10 mouse cellular contexts compared by ENCODE assay signal in the genomic region with DNA sequence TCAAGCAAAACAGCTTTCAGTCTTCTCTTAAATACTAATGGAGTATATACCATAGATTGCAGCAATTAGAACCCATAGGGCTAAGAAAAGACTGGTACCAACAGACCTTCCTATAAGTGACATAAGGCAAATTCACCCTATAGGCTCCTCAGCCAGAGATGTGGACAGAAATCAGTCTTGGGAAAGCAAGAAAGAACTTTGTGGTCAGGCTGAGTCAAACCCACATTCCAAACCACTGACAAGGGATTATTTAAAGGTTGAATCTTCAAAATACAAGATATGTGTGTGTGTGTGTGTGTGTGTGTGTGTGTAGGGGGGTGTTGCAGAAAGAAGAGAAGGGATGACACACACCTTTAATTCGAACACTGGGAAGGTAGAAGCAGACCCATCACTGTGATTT. TPM values are rescaled to one million over a fixed set of nuclear protein-coding genes. Genes with fewer than 3 reads are reported as not detected.
A peak's percentile ranks its signal among the peaks of the same experiment; 100 is the strongest.
DNase-seq lines count a peak whose midpoint lies in the region; ATAC-seq and TF ChIP-seq lines count a peak whose summit lies in the region.
"Had no signal": no experiment of that assay in that cellular context is flagged by ENCODE, and none has a peak within 500 bp of the region (broad histone marks: within the 10 kb centered on the region; RNA-seq: fewer than 3 reads in every experiment).

No protein-coding gene starts in this region.

- H3K27me3 ChIP-seq in embryonic facial prominence, embryonic 13.5 days: no peaks in the 10 kb centered on the region
- H3K27me3 ChIP-seq in embryonic facial prominence, embryonic 10.5 days (replicated peaks; ENCODE audit: low read depth, poor library complexity, severe bottlenecking): no peaks in the 10 kb centered on the region
- H3K27me3 ChIP-seq in hindbrain, embryonic 16.5 days (replicated peaks; ENCODE audit: control insufficient read depth, insufficient read depth, low read length): no peaks in the 10 kb centered on the region
- H3K27me3 ChIP-seq in hindbrain, postnatal 0 days (ENCODE audit: insufficient read depth, low read length): no peaks in the 10 kb centered on the region
- no peaks in the 10 kb centered on the region for H3K27me3 ChIP-seq in neural tube, embryonic 13.5 days

- 86% methylated on average over 1 of the region's 1 CpGs for WGBS in embryonic facial prominence, embryonic 13.5 days
- WGBS in embryonic facial prominence, embryonic 10.5 days: 100% methylated on average over 1 of the region's 1 CpGs
- WGBS in hindbrain, embryonic 16.5 days: 78% methylated on average over 1 of the region's 1 CpGs
- WGBS in hindbrain, postnatal 0 days: 85% methylated on average over 1 of the region's 1 CpGs
- 100% methylated on average over 1 of the region's 1 CpGs for WGBS in neural tube, embryonic 13.5 days

- DNase-seq in embryonic facial prominence, embryonic 10.5 days (ENCODE audit: low spot score): no peak
- DNase-seq in hindbrain, postnatal 0 days (ENCODE audit: low spot score): no peak
- DNase-seq in neural tube, embryonic 10.5 days (ENCODE audit: extremely low spot score, low spot score): no peak
- DNase-seq in left cerebral cortex, postnatal 14 days (ENCODE audit: low spot score in 2 of 2): no peak
- no peak for DNase-seq in embryo, embryonic 10.5 days (ENCODE audit: low spot score)
- DNase-seq: embryo, embryonic 11 days; right cerebral cortex, adult 18-20 months had no signal

- ATAC-seq in embryonic facial prominence, embryonic 13.5 days (ENCODE audit: insufficient number of reproducible peaks, insufficient read depth, low FRiP score, low TSS enrichment, low read depth): no peak
- ATAC-seq in hindbrain, embryonic 16.5 days: no peak
- ATAC-seq in hindbrain, postnatal 0 days: no peak
- ATAC-seq in neural tube, embryonic 13.5 days (ENCODE audit: low read depth): no peak

- H3K9ac ChIP-seq in embryonic facial prominence, embryonic 13.5 days: no peak overlapping the region; the same call in 1 of the 2 replicates
- no peak overlapping the region for H3K9ac ChIP-seq in hindbrain, embryonic 16.5 days (ENCODE audit: low read depth, low read length)
- no peak overlapping the region for H3K9ac ChIP-seq in hindbrain, postnatal 0 days (replicated peaks; ENCODE audit: low read length)
- 0 out of 2 replicates have a peak overlapping the region, but pooled peaks have one; percentile 12 for H3K9ac ChIP-seq in neural tube, embryonic 13.5 days

- H3K4me3 ChIP-seq in embryonic facial prominence, embryonic 13.5 days: no peak overlapping the region
- no peak overlapping the region for H3K4me3 ChIP-seq in embryonic facial prominence, embryonic 10.5 days
- no peak overlapping the region for H3K4me3 ChIP-seq in hindbrain, embryonic 16.5 days (ENCODE audit: low read length)
- H3K4me3 ChIP-seq in hindbrain, postnatal 0 days (ENCODE audit: low read length): no peak overlapping the region
- no peak overlapping the region for H3K4me3 ChIP-seq in neural tube, embryonic 13.5 days

- H3K4me1 ChIP-seq in embryonic facial prominence, embryonic 13.5 days: peaks cover 12% of the 10 kb centered on the region; the same call in 1 of the 2 replicates
- peaks cover 16% of the 10 kb centered on the region for H3K4me1 ChIP-seq in embryonic facial prominence, embryonic 10.5 days
- peaks cover 3% of the 10 kb centered on the region; the same call in 1 of the 2 replicates for H3K4me1 ChIP-seq in hindbrain, embryonic 16.5 days (ENCODE audit: control insufficient read depth, insufficient read depth, low read depth, low read length)
- no peaks in the 10 kb centered on the region for H3K4me1 ChIP-seq in hindbrain, postnatal 0 days (ENCODE audit: insufficient read depth, low read length)
- H3K4me1 ChIP-seq in neural tube, embryonic 13.5 days (replicated peaks): peaks cover 21% of the 10 kb centered on the region

- H3K4me2 ChIP-seq in embryonic facial prominence, embryonic 13.5 days: no peak overlapping the region
- H3K4me2 ChIP-seq in hindbrain, embryonic 16.5 days (ENCODE audit: low read length): no peak overlapping the region
- H3K4me2 ChIP-seq in hindbrain, postnatal 0 days (ENCODE audit: low read depth, low read length): no peak overlapping the region
- H3K4me2 ChIP-seq in neural tube, embryonic 13.5 days: peak overlapping the region; percentile 5; the same call in 1 of the 2 replicates

- no peaks in the 10 kb centered on the region for H3K9me3 ChIP-seq in embryonic facial prominence, embryonic 13.5 days
- H3K9me3 ChIP-seq in embryonic facial prominence, embryonic 10.5 days: no peaks in the 10 kb centered on the region
- no peaks in the 10 kb centered on the region for H3K9me3 ChIP-seq in hindbrain, embryonic 16.5 days (ENCODE audit: control insufficient read depth, low read length)
- H3K9me3 ChIP-seq in hindbrain, postnatal 0 days (ENCODE audit: low read length): no peaks in the 10 kb centered on the region
- H3K9me3 ChIP-seq in neural tube, embryonic 13.5 days: no peaks in the 10 kb centered on the region

- TF ChIP-seq CTCF in hindbrain, postnatal 0 days (IDR thresholded peaks at IDR 0.05; ENCODE audit: low read depth): no peak

- intact Hi-C loops in left cerebral cortex, postnatal 14 days (cut with DNase I): no loop called here

- H3K36me3 ChIP-seq in embryonic facial prominence, embryonic 13.5 days: 0 out of 2 replicates have a peak, but pooled peaks cover 10% of the 10 kb centered on the region
- peaks cover 54% of the 10 kb centered on the region for H3K36me3 ChIP-seq in embryonic facial prominence, embryonic 10.5 days (replicated peaks)
- no peaks in the 10 kb centered on the region for H3K36me3 ChIP-seq in hindbrain, embryonic 16.5 days (ENCODE audit: control insufficient read depth, insufficient read depth, low read length)
- H3K36me3 ChIP-seq in hindbrain, postnatal 0 days (ENCODE audit: insufficient read depth, low read length): no peaks in the 10 kb centered on the region
- H3K36me3 ChIP-seq in neural tube, embryonic 13.5 days: no peaks in the 10 kb centered on the region

- H3K27ac ChIP-seq in embryonic facial prominence, embryonic 13.5 days: peak overlapping the region; percentile 22; the same call in 1 of the 2 replicates
- H3K27ac ChIP-seq in embryonic facial prominence, embryonic 10.5 days (replicated peaks): no peak overlapping the region
- 0 out of 2 replicates have a peak overlapping the region, but pooled peaks have one; percentile 29 for H3K27ac ChIP-seq in hindbrain, embryonic 16.5 days (ENCODE audit: low read depth, low read length)
- H3K27ac ChIP-seq in hindbrain, postnatal 0 days: no peak overlapping the region
- H3K27ac ChIP-seq in neural tube, embryonic 13.5 days (replicated peaks): peak overlapping the region; percentile 67

RNA-seq across cellular contexts. Expression of a gene that starts 18.2 kb away (rescaled TPM):
- 137 and 142 TPM in 2 replicates for polyA plus RNA-seq in embryonic facial prominence, embryonic 13.5 days (2015; fragmentation: Nextera tagmentation; extraction: Ambion mirVana)
- polyA plus RNA-seq in embryonic facial prominence, embryonic 10.5 days (2016; fragmentation: Nextera tagmentation; extraction: Ambion mirVana): 202 and 206 TPM in 2 replicates
- polyA plus RNA-seq in hindbrain, embryonic 16.5 days (2015; fragmentation: Nextera tagmentation; extraction: Ambion mirVana): 120 and 124 TPM in 2 replicates
- total RNA-seq in hindbrain, postnatal 0 days (2014; rRNA removed): 125 and 134 TPM in 2 replicates
- 95.3 and 98.1 TPM in 2 replicates for polyA plus RNA-seq in hindbrain, postnatal 0 days (2015; fragmentation: Nextera tagmentation; extraction: Ambion mirVana)
- polyA plus RNA-seq in neural tube, embryonic 13.5 days (2015; fragmentation: Nextera tagmentation; extraction: Ambion mirVana): 104 and 116 TPM in 2 replicates
- 100 to 1,000 TPM; 152 to 162 TPM for total RNA-seq in left cerebral cortex, postnatal 14 days (2021)

RNA-seq across cellular contexts. Expression of a gene that starts 18.8 kb away (rescaled TPM):
- 1,090 and 1,133 TPM in 2 replicates for polyA plus RNA-seq in embryonic facial prominence, embryonic 13.5 days (2015; fragmentation: Nextera tagmentation; extraction: Ambion mirVana)
- polyA plus RNA-seq in embryonic facial prominence, embryonic 10.5 days (2016; fragmentation: Nextera tagmentation; extraction: Ambion mirVana): 1,897 and 1,928 TPM in 2 replicates
- 483 and 550 TPM in 2 replicates for polyA plus RNA-seq in hindbrain, embryonic 16.5 days (2015; fragmentation: Nextera tagmentation; extraction: Ambion mirVana)
- 117 and 148 TPM in 2 replicates for total RNA-seq in hindbrain, postnatal 0 days (2014; rRNA removed)
- 596 and 630 TPM in 2 replicates for polyA plus RNA-seq in hindbrain, postnatal 0 days (2015; fragmentation: Nextera tagmentation; extraction: Ambion mirVana)
- polyA plus RNA-seq in neural tube, embryonic 13.5 days (2015; fragmentation: Nextera tagmentation; extraction: Ambion mirVana): 784 and 805 TPM in 2 replicates
- 100 to 1,000 TPM; 236 to 247 TPM for total RNA-seq in left cerebral cortex, postnatal 14 days (2021)

RNA-seq across cellular contexts. Expression of a gene that starts 36.8 kb away (rescaled TPM):
- 2.4 and 2.9 TPM in 2 replicates for polyA plus RNA-seq in embryonic facial prominence, embryonic 13.5 days (2015; fragmentation: Nextera tagmentation; extraction: Ambion mirVana)
- 4.7 and 5.9 TPM in 2 replicates for polyA plus RNA-seq in embryonic facial prominence, embryonic 10.5 days (2016; fragmentation: Nextera tagmentation; extraction: Ambion mirVana)
- 0.65 and 0.69 TPM in 2 replicates for polyA plus RNA-seq in hindbrain, embryonic 16.5 days (2015; fragmentation: Nextera tagmentation; extraction: Ambion mirVana)
- total RNA-seq in hindbrain, postnatal 0 days (2014; rRNA removed): 0.63 TPM in 1 of 2 replicates, not detected in the other
- 0.20 and 0.33 TPM in 2 replicates for polyA plus RNA-seq in hindbrain, postnatal 0 days (2015; fragmentation: Nextera tagmentation; extraction: Ambion mirVana)
- 1.3 and 1.9 TPM in 2 replicates for polyA plus RNA-seq in neural tube, embryonic 13.5 days (2015; fragmentation: Nextera tagmentation; extraction: Ambion mirVana)
- not detected for total RNA-seq in left cerebral cortex, postnatal 14 days (2021)

RNA-seq across cellular contexts. Expression of a gene that starts 51.1 kb away (rescaled TPM):
- polyA plus RNA-seq in embryonic facial prominence, embryonic 13.5 days (2015; fragmentation: Nextera tagmentation; extraction: Ambion mirVana): 254 and 287 TPM in 2 replicates
- polyA plus RNA-seq in embryonic facial prominence, embryonic 10.5 days (2016; fragmentation: Nextera tagmentation; extraction: Ambion mirVana): 281 and 285 TPM in 2 replicates
- 207 and 209 TPM in 2 replicates for polyA plus RNA-seq in hindbrain, embryonic 16.5 days (2015; fragmentation: Nextera tagmentation; extraction: Ambion mirVana)
- total RNA-seq in hindbrain, postnatal 0 days (2014; rRNA removed): 149 and 155 TPM in 2 replicates
- 181 TPM in 2 replicates for polyA plus RNA-seq in hindbrain, postnatal 0 days (2015; fragmentation: Nextera tagmentation; extraction: Ambion mirVana)
- polyA plus RNA-seq in neural tube, embryonic 13.5 days (2015; fragmentation: Nextera tagmentation; extraction: Ambion mirVana): 214 and 224 TPM in 2 replicates
- 100 to 1,000 TPM; 107 to 114 TPM for total RNA-seq in left cerebral cortex, postnatal 14 days (2021)

RNA-seq across cellular contexts. Expression of a gene that starts 54.5 kb away (rescaled TPM):
- 16.1 and 16.4 TPM in 2 replicates for polyA plus RNA-seq in embryonic facial prominence, embryonic 13.5 days (2015; fragmentation: Nextera tagmentation; extraction: Ambion mirVana)
- 15.7 and 19.6 TPM in 2 replicates for polyA plus RNA-seq in embryonic facial prominence, embryonic 10.5 days (2016; fragmentation: Nextera tagmentation; extraction: Ambion mirVana)
- polyA plus RNA-seq in hindbrain, embryonic 16.5 days (2015; fragmentation: Nextera tagmentation; extraction: Ambion mirVana): 25.1 and 29.1 TPM in 2 replicates
- total RNA-seq in hindbrain, postnatal 0 days (2014; rRNA removed): 22.7 and 40.1 TPM in 2 replicates
- polyA plus RNA-seq in hindbrain, postnatal 0 days (2015; fragmentation: Nextera tagmentation; extraction: Ambion mirVana): 11.9 and 13.2 TPM in 2 replicates
- 36.1 and 41.0 TPM in 2 replicates for polyA plus RNA-seq in neural tube, embryonic 13.5 days (2015; fragmentation: Nextera tagmentation; extraction: Ambion mirVana)
- 10 to 100 TPM; 16.2 to 17.4 TPM for total RNA-seq in left cerebral cortex, postnatal 14 days (2021)

Comparison
In these comparisons a context has a peak if more than half of its experiments do, and no peak if none do; other contexts are left out.
1. H3K27ac ChIP-seq: peak in embryonic facial prominence, embryonic 13.5 days (single experiment), hindbrain, embryonic 16.5 days (single experiment) and neural tube, embryonic 13.5 days (single experiment); none in embryonic facial prominence, embryonic 10.5 days (single experiment) and hindbrain, postnatal 0 days (single experiment).